Mouse (Mus musculus) urinary bladder, postnatal 10 days (tissue): Measurements from ENCODE around the gene Ropn1.
"Not testable (repeated sequence)": the region's sequence is repeated elsewhere in the genome, so short reads cannot be mapped to it uniquely, and the experiment has no call there.

Experiments used
- DNase-seq: peaks from one replicate; pipeline ENCODE4 v3.0.0; 2022; ENCODE audit warnings: low spot score

Gene Ropn1

GRCm38 (mm10) chr16:34690334-34691144, 40.8 kb downstream of the Ropn1 start, which contains the start of gene Ccdc14:
Ccdc14 (plus strand) TSS chr16:34690616.
- peak; percentile 61 for DNase-seq

DNA sequence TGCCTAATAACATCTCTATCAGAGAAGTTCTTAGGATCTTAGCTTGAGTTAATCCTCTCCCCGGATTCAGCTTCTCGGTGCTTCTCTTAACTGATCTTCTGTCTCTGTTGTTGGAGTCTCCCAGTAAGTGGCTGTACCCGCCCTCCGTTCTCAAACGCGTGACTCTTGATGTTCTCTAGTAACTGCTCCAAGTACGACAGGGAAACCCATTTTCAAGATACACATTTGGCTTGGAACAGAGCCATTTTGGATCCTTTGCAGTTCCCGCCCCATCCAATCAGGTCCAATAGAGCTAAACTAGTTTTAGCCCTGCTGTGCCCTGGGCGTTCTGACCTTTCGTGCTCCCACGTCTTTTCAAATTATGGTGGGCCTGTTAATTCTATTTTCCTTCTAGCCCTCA, 41.4 kb downstream of the Ropn1 start:
- DNase-seq: no peak

DNA sequence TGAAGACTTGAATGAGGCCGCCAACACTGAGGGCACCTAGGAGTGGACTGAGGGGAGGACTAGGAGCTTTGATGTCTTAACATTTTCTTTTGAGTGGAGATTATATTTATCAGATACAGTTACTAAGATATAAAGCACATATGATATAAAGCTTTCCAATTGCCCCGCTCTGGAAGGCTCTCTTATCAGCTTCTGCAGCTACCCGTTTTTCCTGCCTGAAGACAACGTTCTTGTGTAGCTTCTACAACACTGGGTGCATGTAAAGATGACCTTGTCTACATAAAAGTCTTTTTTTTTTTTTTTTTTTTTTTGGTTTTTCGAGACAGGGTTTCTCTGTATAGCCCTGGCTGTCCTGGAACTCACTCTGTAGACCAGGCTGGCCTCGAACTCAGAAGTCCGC, 44.8 kb downstream of the Ropn1 start:
- DNase-seq: no peak

DNA sequence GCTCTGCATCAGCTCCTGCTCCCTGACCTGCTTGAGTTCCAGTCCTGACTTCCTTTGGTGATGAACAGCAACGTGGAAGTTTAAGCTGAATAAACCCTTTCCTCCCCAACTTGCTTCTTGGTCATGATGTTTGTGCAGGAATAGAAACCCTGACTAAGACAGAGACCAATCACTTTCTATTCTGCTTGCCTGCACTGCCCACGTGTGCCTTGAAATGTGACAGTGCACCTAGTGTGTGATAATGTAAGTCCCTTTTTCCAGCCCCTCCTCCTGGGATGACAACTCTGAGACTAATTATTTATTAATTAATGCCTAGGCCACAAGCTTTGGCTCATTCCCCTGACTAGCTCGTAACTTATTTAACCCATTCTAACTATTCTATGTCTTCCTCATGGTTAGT, 49.0 kb downstream of the Ropn1 start:
- DNase-seq: not testable (repeated sequence)

GRCm38 (mm10) chr16:34700165-34700827, 50.6 kb downstream of the Ropn1 start:
- DNase-seq: peak; percentile 26

- no peak for DNase-seq
Observed at GRCm38 (mm10) chr16:34700828-34701216, 51.1 kb downstream of the Ropn1 start.

- no peak for DNase-seq
Observed at GRCm38 (mm10) chr16:34706019-34706418, 56.3 kb downstream of the Ropn1 start.

GRCm38 (mm10) chr16:34706487-34706946, 56.8 kb downstream of the Ropn1 start:
- DNase-seq: no peak

GRCm38 (mm10) chr16:34711481-34711880, 61.8 kb downstream of the Ropn1 start:
- no peak for DNase-seq

DNA sequence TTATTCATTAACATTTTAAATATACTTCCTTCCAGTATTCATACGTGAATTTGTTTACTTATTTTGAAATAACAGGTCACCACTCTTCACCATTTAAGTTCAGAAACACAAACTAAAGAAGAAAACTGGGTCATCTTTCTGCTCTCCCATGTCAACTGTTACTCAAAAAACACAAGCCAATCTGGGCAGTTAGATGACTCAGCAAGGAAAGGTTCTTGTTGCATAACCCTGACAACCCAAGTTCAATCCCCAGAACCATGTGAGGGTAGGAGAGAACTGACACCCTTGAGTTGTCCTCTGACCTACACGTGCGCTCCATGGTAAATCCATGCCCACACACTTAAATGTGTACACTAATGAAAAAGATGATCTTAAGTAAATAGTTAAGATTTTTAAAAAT, 75.4 kb downstream of the Ropn1 start:
- no peak for DNase-seq
